Mouse (Mus musculus) natural killer cell, adult 2 months (primary cell): ENCODE data around the gene Nudt7.

Experiments used
- DNase-seq, 2 experiments: peaks; one replicate each; pipeline ENCODE4 v3.0.0; 2022; ENCODE audit warnings: low spot score in 2 of 2

The Nudt7 gene

GRCm38 (mm10) chr8:114133510-114134362 is at the start of gene Nudt7:
Nudt7 (plus strand) TSS chr8:114133557.
- DNase-seq = peak; percentile 78 to 85

GRCm38 (mm10) chr8:114087932-114088331 is 45.4 kb upstream of the Nudt7 start:
- DNase-seq = no peak

- DNase-seq = no peak
Observed at GRCm38 (mm10) chr8:114090736-114091135, 42.6 kb upstream of the Nudt7 start.

GRCm38 (mm10) chr8:114093321-114093720 is 40.0 kb upstream of the Nudt7 start:
- DNase-seq = no peak

GRCm38 (mm10) chr8:114094526-114094925 is 38.8 kb upstream of the Nudt7 start:
- no peak for DNase-seq

GRCm38 (mm10) chr8:114100561-114101206 is 32.7 kb upstream of the Nudt7 start:
- DNase-seq = no peak

- no peak for DNase-seq
Observed at GRCm38 (mm10) chr8:114103401-114103800, 30.0 kb upstream of the Nudt7 start.

GRCm38 (mm10) chr8:114105971-114106370 is 27.4 kb upstream of the Nudt7 start:
- no peak for DNase-seq

GRCm38 (mm10) chr8:114109365-114110140 is 23.8 kb upstream of the Nudt7 start:
- DNase-seq = no peak

- DNase-seq = no peak
Observed at GRCm38 (mm10) chr8:114115076-114115475, 18.3 kb upstream of the Nudt7 start.

- DNase-seq = no peak
Observed at GRCm38 (mm10) chr8:114116049-114116448, 17.3 kb upstream of the Nudt7 start.

GRCm38 (mm10) chr8:114117439-114117838 is 15.9 kb upstream of the Nudt7 start:
- DNase-seq = no peak

- DNase-seq = no peak
Observed at GRCm38 (mm10) chr8:114121781-114122180, 11.6 kb upstream of the Nudt7 start.

GRCm38 (mm10) chr8:114123611-114124010 is 9.7 kb upstream of the Nudt7 start:
- no peak for DNase-seq

GRCm38 (mm10) chr8:114124084-114124750 is 9.1 kb upstream of the Nudt7 start:
- no peak for DNase-seq

GRCm38 (mm10) chr8:114130838-114131237 is 2.5 kb upstream of the Nudt7 start:
- no peak for DNase-seq

- no peak for DNase-seq
Observed at GRCm38 (mm10) chr8:114131421-114131820, 1.9 kb upstream of the Nudt7 start.

- no peak for DNase-seq
Observed at GRCm38 (mm10) chr8:114133050-114133509, 277 bp upstream of the Nudt7 start.

GRCm38 (mm10) chr8:114136750-114137149 is 3.4 kb downstream of the Nudt7 start:
- no peak for DNase-seq

GRCm38 (mm10) chr8:114137181-114137580 is 3.8 kb downstream of the Nudt7 start:
- DNase-seq = no peak

- DNase-seq = no peak
Observed at GRCm38 (mm10) chr8:114140437-114140836, 7.1 kb downstream of the Nudt7 start.

- no peak for DNase-seq
Observed at GRCm38 (mm10) chr8:114142199-114142598, 8.8 kb downstream of the Nudt7 start.
